Mouse (Mus musculus): ENCODE data around the gene Ccsap. TPM values are rescaled to one million over a fixed set of nuclear protein-coding genes. Genes with fewer than 3 reads are reported as not detected.

Gene Ccsap
- total RNA-seq, 2 experiments from 2014 or later: 62.6 to 74.7 TPM

Other genes with a start within 250 kb of the Ccsap start
- 10 to 100 TPM; 37.7 to 43.3 TPM for gene Rhou, start 206.3 kb downstream of the Ccsap start, total RNA-seq (2021)
- gene Rab4a, start 54.2 kb downstream of the Ccsap start, total RNA-seq (2021): 10 to 100 TPM; 45.1 to 50.6 TPM
- gene Acta1, start 34.5 kb upstream of the Ccsap start, total RNA-seq (2021): 10 to 100 TPM; 10.2 to 11.9 TPM
- gene Nup133, start 89.1 kb upstream of the Ccsap start, total RNA-seq (2021): 10 to 100 TPM; 21.7 to 23.5 TPM
- gene Abcb10, start 122.9 kb upstream of the Ccsap start, total RNA-seq (2021): 10 to 100 TPM; 17.3 to 20.1 TPM
- 10 to 100 TPM; 21.2 to 23.9 TPM for gene Taf5l, start 161.2 kb upstream of the Ccsap start, total RNA-seq (2021)
- 10 to 100 TPM; 12.1 to 12.9 TPM for gene Urb2, start 161.3 kb upstream of the Ccsap start, total RNA-seq (2021)